Mouse (Mus musculus): ENCODE measurements around the gene Ksr1. TPM values are rescaled to one million over a fixed set of nuclear protein-coding genes. Genes with fewer than 3 reads are reported as not detected.

Gene Ksr1
- total and polyA plus RNA-seq, 3 experiments: 22.5 to 73.1 (median 61.2) TPM

- no peaks in the 10 kb centered on the region for H3K9me3 ChIP-seq (replicated peaks; ENCODE audit: low read length)
- peaks cover 9 to 60% of the 10 kb centered on the region in 2 experiments for H3K36me3 ChIP-seq (replicated peaks in 1 of 2; ENCODE audit: control insufficient read depth in 1 of 2, insufficient read depth in 1 of 2, low read length in 1 of 2)
- dilution Hi-C loops (cut with MboI; ENCODE audit: extremely low pct_ligation_motif_present, extremely low pct_unique_long_range_greater_than_20kb, low sequenced_read_pairs): no loop called here
Observed at GRCm38 (mm10) chr11:79113397-79113796, 32.8 kb downstream of the Ksr1 start.

DNA sequence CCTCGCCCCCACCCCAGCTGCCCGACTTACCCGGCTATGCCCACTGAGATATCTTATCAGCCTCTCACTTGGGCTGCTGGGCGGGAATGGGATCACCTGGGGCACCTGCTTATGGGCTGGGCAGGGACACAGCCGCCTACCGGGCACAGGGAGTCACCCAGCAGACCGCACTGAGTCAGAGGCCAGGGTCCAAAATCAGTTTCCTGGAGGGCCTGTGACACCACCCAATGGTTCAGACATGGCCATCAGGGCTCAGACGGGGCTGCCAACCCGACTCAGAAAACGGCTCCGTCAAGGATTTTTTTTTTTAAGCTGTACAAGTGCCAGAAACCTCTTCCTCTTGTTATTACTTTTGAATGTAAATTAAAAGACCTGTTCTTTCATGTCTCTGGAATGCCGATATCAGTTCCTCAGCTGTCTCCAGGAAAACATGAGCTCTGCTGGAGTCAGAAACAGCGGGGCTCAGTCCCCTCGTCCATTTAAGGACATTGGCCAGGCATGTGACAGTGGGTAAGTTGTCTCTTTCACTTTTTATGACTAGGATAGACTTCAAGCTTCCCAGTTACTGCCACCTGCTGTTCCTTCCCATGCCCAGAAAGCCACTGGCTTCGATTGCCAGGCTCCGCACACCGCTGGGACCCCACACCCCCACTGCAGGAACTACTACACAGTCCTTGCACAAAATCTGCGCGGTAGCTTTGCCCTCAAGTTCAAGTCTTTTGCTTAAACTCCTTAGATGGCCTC is 33.5 kb downstream of the Ksr1 start:
- no peak overlapping the region for H3K27ac ChIP-seq (ENCODE audit: insufficient read depth, low read depth)
- dilution Hi-C loops (cut with MboI; ENCODE audit: extremely low pct_ligation_motif_present, extremely low pct_unique_long_range_greater_than_20kb, low sequenced_read_pairs) (no loop called here), in situ Hi-C loops (cut with MboI; ENCODE audit: low pct_ligation_motif_present, low pct_unique_long_range_greater_than_20kb, low sequenced_read_pairs) (no loop called here)
- H3K9me3 ChIP-seq (replicated peaks; ENCODE audit: low read length): no peaks in the 10 kb centered on the region
- TF ChIP-seq E2F4 (IDR thresholded peaks at IDR 0.05; ENCODE audit: insufficient replicate concordance, low read depth, low read length) (no peak), SMC3 (IDR thresholded peaks at IDR 0.05; ENCODE audit: low read depth, low read length) (peak; percentile 11; the same call in 1 of the 2 replicates), CTCF (conservative IDR thresholded peaks at IDR 0.05 in 1 of 2, IDR thresholded peaks at IDR 0.05 in 1 of 2; ENCODE audit: low read depth in 2 of 2, low read length in 2 of 2) (peak in 1 of 2 experiments; percentile 20; a peak in 2 of 4 replicates)
- no peak overlapping the region for H3K9ac ChIP-seq (ENCODE audit: insufficient read depth, low read depth)
- H3K27me3 ChIP-seq (replicated peaks): no peaks in the 10 kb centered on the region
- H3K4me1 ChIP-seq (ENCODE audit: control insufficient read depth in 1 of 2, insufficient read depth in 2 of 2): peaks cover 60 to 93% of the 10 kb centered on the region in 2 experiments
- DNase-seq (ENCODE audit: extremely low read depth): no peak
- peaks cover 91% of the 10 kb centered on the region for H3K79me2 ChIP-seq (replicated peaks; ENCODE audit: control insufficient read depth, extremely low read depth, insufficient read depth, poor library complexity, severe bottlenecking)
- no peak overlapping the region for H3K4me2 ChIP-seq (ENCODE audit: insufficient read depth, low read depth, poor library complexity, severe bottlenecking)
- H3K36me3 ChIP-seq (replicated peaks in 1 of 2; ENCODE audit: control insufficient read depth in 1 of 2, insufficient read depth in 1 of 2, low read length in 1 of 2): peaks cover 15 to 62% of the 10 kb centered on the region in 2 experiments
- no peak overlapping the region for H3K4me3 ChIP-seq (replicated peaks in 1 of 3; ENCODE audit: low read depth in 2 of 3, low read length in 2 of 3, poor library complexity in 1 of 3)

More at GRCm38 (mm10) chr11:79113397-79113796, 32.8 kb downstream of the Ksr1 start:
- Histone ChIP-seq H3K27ac (ENCODE audit: insufficient read depth, low read depth) (no peak overlapping the region), H3K4me1 (ENCODE audit: control insufficient read depth in 1 of 2, insufficient read depth in 2 of 2) (peaks cover 58 to 93% of the 10 kb centered on the region in 2 experiments), H3K27me3 (replicated peaks) (no peaks in the 10 kb centered on the region), H3K9ac (ENCODE audit: insufficient read depth, low read depth) (no peak overlapping the region), H3K79me2 (replicated peaks; ENCODE audit: control insufficient read depth, extremely low read depth, insufficient read depth, poor library complexity, severe bottlenecking) (peaks cover 91% of the 10 kb centered on the region), H3K4me2 (ENCODE audit: insufficient read depth, low read depth, poor library complexity, severe bottlenecking) (no peak overlapping the region), H3K4me3 (replicated peaks in 1 of 3; ENCODE audit: low read depth in 2 of 3, low read length in 2 of 3, poor library complexity in 1 of 3) (no peak overlapping the region)
- in situ Hi-C loops (cut with MboI; ENCODE audit: low pct_ligation_motif_present, low pct_unique_long_range_greater_than_20kb, low sequenced_read_pairs): no loop called here
- TF ChIP-seq CTCF (conservative IDR thresholded peaks at IDR 0.05 in 1 of 2, IDR thresholded peaks at IDR 0.05 in 1 of 2; ENCODE audit: low read depth in 2 of 2, low read length in 2 of 2) (no peak), ZNF384 (IDR thresholded peaks at IDR 0.05; ENCODE audit: low read depth, low read length) (peak; percentile 66), ETS1 (conservative IDR thresholded peaks at IDR 0.05; ENCODE audit: low read depth, low read length) (no peak)
- no peak for DNase-seq (ENCODE audit: extremely low read depth)

- H3K9me3 ChIP-seq (replicated peaks; ENCODE audit: low read length): no peaks in the 10 kb centered on the region
- dilution Hi-C loops (cut with MboI; ENCODE audit: extremely low pct_ligation_motif_present, extremely low pct_unique_long_range_greater_than_20kb, low sequenced_read_pairs) (no loop called here), in situ Hi-C loops (cut with MboI; ENCODE audit: low pct_ligation_motif_present, low pct_unique_long_range_greater_than_20kb, low sequenced_read_pairs) (no loop called here)
- no peak overlapping the region for H3K4me3 ChIP-seq (replicated peaks in 1 of 3; ENCODE audit: low read depth in 2 of 3, low read length in 2 of 3, poor library complexity in 1 of 3)
- H3K4me1 ChIP-seq (ENCODE audit: control insufficient read depth in 1 of 2, insufficient read depth in 2 of 2): peaks cover 62 to 93% of the 10 kb centered on the region in 2 experiments
- peaks cover 89% of the 10 kb centered on the region for H3K79me2 ChIP-seq (replicated peaks; ENCODE audit: control insufficient read depth, extremely low read depth, insufficient read depth, poor library complexity, severe bottlenecking)
- no peak for DNase-seq (ENCODE audit: extremely low read depth)
- no peak overlapping the region for H3K4me2 ChIP-seq (ENCODE audit: insufficient read depth, low read depth, poor library complexity, severe bottlenecking)
- no peaks in the 10 kb centered on the region for H3K27me3 ChIP-seq (replicated peaks)
- peaks cover 21 to 65% of the 10 kb centered on the region in 2 experiments for H3K36me3 ChIP-seq (replicated peaks in 1 of 2; ENCODE audit: control insufficient read depth in 1 of 2, insufficient read depth in 1 of 2, low read length in 1 of 2)
- H3K9ac ChIP-seq (ENCODE audit: insufficient read depth, low read depth): no peak overlapping the region
- H3K27ac ChIP-seq (ENCODE audit: insufficient read depth, low read depth): peak overlapping the region; percentile 1; the same call in 1 of the 2 replicates
- TF ChIP-seq KAT2A (IDR thresholded peaks at IDR 0.05; ENCODE audit: insufficient replicate concordance, low read length) (no peak), MAFK (IDR thresholded peaks at IDR 0.05; ENCODE audit: insufficient replicate concordance, low read length) (no peak), MYC (IDR thresholded peaks at IDR 0.05; ENCODE audit: low read depth, low read length) (no peak), TCF12 (IDR thresholded peaks at IDR 0.05; ENCODE audit: low read depth, low read length) (no peak), POLR2A (IDR thresholded peaks at IDR 0.05; ENCODE audit: low read depth, low read length) (peak; percentile 19; the same call in 1 of the 2 replicates), SIN3A (IDR thresholded peaks at IDR 0.05; ENCODE audit: low read length) (no peak), ETS1 (conservative IDR thresholded peaks at IDR 0.05; ENCODE audit: low read depth, low read length) (peak; percentile 18; the same call in 1 of the 2 replicates), ZNF384 (IDR thresholded peaks at IDR 0.05; ENCODE audit: low read depth, low read length) (no peak), USF1 (IDR thresholded peaks at IDR 0.05; ENCODE audit: low read depth, low read length) (no peak), PAX5 (IDR thresholded peaks at IDR 0.05; ENCODE audit: low read length) (no peak), MEF2A (IDR thresholded peaks at IDR 0.05; ENCODE audit: borderline replicate concordance, low read depth, low read length) (no peak), TBP (conservative IDR thresholded peaks at IDR 0.05; ENCODE audit: low read depth, low read length) (no peak), ELF1 (IDR thresholded peaks at IDR 0.05; ENCODE audit: low read depth, low read length) (no peak; the same call in 1 of the 2 replicates), USF2 (conservative IDR thresholded peaks at IDR 0.05; ENCODE audit: low read depth, low read length) (no peak), GABPA (IDR thresholded peaks at IDR 0.05; ENCODE audit: insufficient replicate concordance, low read depth, low read length) (no peak), IRF4 (IDR thresholded peaks at IDR 0.05; ENCODE audit: low read depth, low read length) (no peak), ZC3H11A (IDR thresholded peaks at IDR 0.05; ENCODE audit: low read depth, low read length) (no peak), NELFE (IDR thresholded peaks at IDR 0.05; ENCODE audit: low read depth, low read length) (no peak), NRF1 (IDR thresholded peaks at IDR 0.05; ENCODE audit: low read depth, low read length) (no peak)
Observed at GRCm38 (mm10) chr11:79111864-79112558, 34.2 kb downstream of the Ksr1 start.
